Mouse (Mus musculus): Measurements from ENCODE around the gene Nell1. TPM values are rescaled to one million over a fixed set of nuclear protein-coding genes. Genes with fewer than 3 reads are reported as not detected.

The Nell1 gene
- total RNA-seq, 2 experiments from 2014 or later = not detected

GRCm38 (mm10) chr7:50507047-50507446, 532.4 kb downstream of the Nell1 start:
- no peak for ATAC-seq (ENCODE audit: poor library complexity, severe bottlenecking)

GRCm38 (mm10) chr7:50514830-50515229, 540.2 kb downstream of the Nell1 start:
- ATAC-seq (ENCODE audit: poor library complexity, severe bottlenecking) = no peak

GRCm38 (mm10) chr7:50516681-50517080, 542.0 kb downstream of the Nell1 start:
- no peak for ATAC-seq (ENCODE audit: poor library complexity, severe bottlenecking)

GRCm38 (mm10) chr7:50543373-50543772, 568.7 kb downstream of the Nell1 start:
- no peak for ATAC-seq (ENCODE audit: poor library complexity, severe bottlenecking)

GRCm38 (mm10) chr7:50549572-50549971, 574.9 kb downstream of the Nell1 start:
- ATAC-seq (ENCODE audit: poor library complexity, severe bottlenecking) = no peak

GRCm38 (mm10) chr7:50551426-50551825, 576.8 kb downstream of the Nell1 start:
- ATAC-seq (ENCODE audit: poor library complexity, severe bottlenecking) = no peak

- no peak for ATAC-seq (ENCODE audit: poor library complexity, severe bottlenecking)
Measured at GRCm38 (mm10) chr7:50562708-50563107, 588.0 kb downstream of the Nell1 start.

- no peak for ATAC-seq (ENCODE audit: poor library complexity, severe bottlenecking)
Measured at GRCm38 (mm10) chr7:50573841-50574240, 599.2 kb downstream of the Nell1 start.

GRCm38 (mm10) chr7:50588642-50589424, 614.2 kb downstream of the Nell1 start:
- no peak for ATAC-seq (ENCODE audit: poor library complexity, severe bottlenecking)

- ATAC-seq (ENCODE audit: poor library complexity, severe bottlenecking) = no peak
Measured at GRCm38 (mm10) chr7:50598890-50599289, 624.2 kb downstream of the Nell1 start, which contains the start of gene 4933405O20Rik. Gene 4933405O20Rik, plus strand, starts transcription at chr7:50599190.

GRCm38 (mm10) chr7:50614101-50614500, 639.4 kb downstream of the Nell1 start:
- ATAC-seq (ENCODE audit: poor library complexity, severe bottlenecking) = no peak

- ATAC-seq (ENCODE audit: poor library complexity, severe bottlenecking) = no peak
Measured at GRCm38 (mm10) chr7:50629186-50629585, 654.5 kb downstream of the Nell1 start.

GRCm38 (mm10) chr7:50633147-50633546, 658.5 kb downstream of the Nell1 start:
- ATAC-seq (ENCODE audit: poor library complexity, severe bottlenecking) = no peak

- ATAC-seq (ENCODE audit: poor library complexity, severe bottlenecking) = no peak
Measured at GRCm38 (mm10) chr7:50672266-50672665, 697.6 kb downstream of the Nell1 start.

- no peak for ATAC-seq (ENCODE audit: poor library complexity, severe bottlenecking)
Measured at GRCm38 (mm10) chr7:50675444-50675843, 700.8 kb downstream of the Nell1 start.

GRCm38 (mm10) chr7:50677511-50677910, 702.8 kb downstream of the Nell1 start:
- ATAC-seq (ENCODE audit: poor library complexity, severe bottlenecking) = no peak

- ATAC-seq (ENCODE audit: poor library complexity, severe bottlenecking) = no peak
Measured at GRCm38 (mm10) chr7:50686337-50686736, 711.7 kb downstream of the Nell1 start.

- ATAC-seq (ENCODE audit: poor library complexity, severe bottlenecking) = no peak
Measured at GRCm38 (mm10) chr7:50725166-50725565, 750.5 kb downstream of the Nell1 start.

GRCm38 (mm10) chr7:50730951-50731350, 756.3 kb downstream of the Nell1 start:
- no peak for ATAC-seq (ENCODE audit: poor library complexity, severe bottlenecking)

GRCm38 (mm10) chr7:50755516-50755915, 780.9 kb downstream of the Nell1 start:
- ATAC-seq (ENCODE audit: poor library complexity, severe bottlenecking) = no peak

- ATAC-seq (ENCODE audit: poor library complexity, severe bottlenecking) = no peak
Measured at GRCm38 (mm10) chr7:50756409-50756808, 781.7 kb downstream of the Nell1 start.

- ATAC-seq (ENCODE audit: poor library complexity, severe bottlenecking) = no peak
Measured at GRCm38 (mm10) chr7:50773516-50773915, 798.9 kb downstream of the Nell1 start.

GRCm38 (mm10) chr7:50781105-50781504, 806.4 kb downstream of the Nell1 start:
- no peak for ATAC-seq (ENCODE audit: poor library complexity, severe bottlenecking)
